Mouse (Mus musculus) kidney, postnatal 25 days (tissue): ENCODE data around the gene Mrpl45.
A peak's percentile ranks its signal among the peaks of the same experiment; 100 is the strongest.
"Not testable (repeated sequence)": the region's sequence is repeated elsewhere in the genome, so short reads cannot be mapped to it uniquely, and the experiment has no call there.

Experiments
- DNase-seq, 2 experiments: peaks; one replicate each; pipeline ENCODE4 v3.0.0; 2021; ENCODE audit warnings: mixed read lengths in 2 of 2

Gene Mrpl45

DNA sequence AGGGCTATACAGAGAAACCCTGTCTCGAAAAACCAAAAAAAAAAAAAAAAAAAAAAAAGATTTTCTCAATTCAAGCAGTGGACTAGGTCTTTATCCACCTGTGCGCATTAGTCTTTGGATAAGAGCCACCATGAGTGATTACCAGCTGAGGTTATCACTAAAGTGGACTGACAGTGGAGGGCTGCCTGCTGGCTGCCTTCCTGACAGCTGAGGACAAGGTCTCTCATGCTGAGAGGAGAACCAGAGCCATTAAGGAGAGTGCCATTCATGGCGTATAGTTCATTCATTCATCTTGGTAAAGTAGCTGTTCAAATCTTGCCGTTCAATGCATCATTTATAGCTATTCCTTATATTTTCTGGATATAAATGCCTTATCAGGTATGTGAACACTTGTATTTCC is 19.0 kb upstream of the Mrpl45 start:
- DNase-seq, result no peak

DNA sequence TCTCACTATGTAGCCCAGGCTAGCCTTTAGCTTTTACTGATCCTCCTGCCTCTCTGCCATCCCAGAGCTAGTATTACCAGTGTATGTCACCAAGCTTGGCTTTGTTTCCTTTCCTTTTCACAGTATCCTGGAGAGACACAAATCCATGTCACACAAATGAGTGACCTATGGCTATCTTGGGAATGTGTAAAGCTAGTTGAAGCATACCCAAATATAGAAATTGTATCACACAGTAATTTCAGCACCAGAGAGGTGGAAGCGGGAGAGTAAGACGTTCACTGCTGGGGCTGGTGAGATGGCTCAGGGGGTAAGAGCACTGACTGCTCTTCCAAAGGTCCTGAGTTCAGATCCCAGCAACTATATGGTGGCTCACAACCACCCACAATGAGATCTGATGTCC is 15.6 kb upstream of the Mrpl45 start:
- DNase-seq, result no peak

DNA sequence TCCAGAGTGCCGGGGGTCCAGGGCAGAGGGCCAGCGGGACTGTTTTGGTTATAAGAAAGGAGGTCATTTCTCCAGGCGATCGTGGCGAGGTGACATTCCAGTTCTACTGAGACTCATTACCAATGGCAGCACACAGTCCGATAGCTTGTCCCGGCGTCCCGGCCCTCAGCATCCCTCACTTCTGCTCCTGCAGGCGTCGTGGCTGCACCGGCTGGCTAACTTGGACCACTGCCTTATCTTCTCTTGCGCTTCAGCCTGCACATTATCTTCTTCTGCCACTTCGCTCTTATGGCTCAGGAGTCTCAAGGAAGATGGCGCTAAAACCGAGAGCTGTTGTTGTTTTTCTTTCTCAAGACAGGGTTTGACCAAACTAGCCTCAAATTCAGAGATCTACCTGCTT is 14.1 kb upstream of the Mrpl45 start:
- DNase-seq, result no peak

DNA sequence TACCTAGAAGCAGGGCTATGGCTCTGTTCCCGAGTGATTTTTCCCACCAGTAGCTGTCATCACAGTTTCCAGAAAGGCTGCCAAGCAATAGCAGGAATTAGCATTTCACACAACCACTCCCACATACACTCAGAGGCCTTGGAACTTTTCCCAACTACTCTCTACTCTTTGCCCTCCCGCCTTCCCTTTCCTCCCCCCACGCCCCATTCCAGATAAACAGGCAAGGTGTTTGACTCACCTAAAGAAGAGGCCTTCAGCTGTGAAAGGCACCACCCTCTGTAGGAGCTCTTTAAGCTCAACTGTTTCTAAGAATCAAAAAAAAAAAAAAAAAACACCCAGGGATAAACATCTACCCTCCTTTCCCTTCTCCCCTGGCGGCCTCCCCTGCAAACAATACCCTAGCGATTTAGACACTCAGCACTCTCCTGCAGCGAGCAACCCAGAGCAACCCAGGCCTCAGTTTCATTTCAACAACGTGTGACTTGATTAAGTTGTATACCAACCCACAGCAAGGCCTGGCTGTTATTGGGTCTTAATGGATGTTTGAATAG is 13.2 kb upstream of the Mrpl45 start:
- peak; percentile 69 to 82 for DNase-seq

DNA sequence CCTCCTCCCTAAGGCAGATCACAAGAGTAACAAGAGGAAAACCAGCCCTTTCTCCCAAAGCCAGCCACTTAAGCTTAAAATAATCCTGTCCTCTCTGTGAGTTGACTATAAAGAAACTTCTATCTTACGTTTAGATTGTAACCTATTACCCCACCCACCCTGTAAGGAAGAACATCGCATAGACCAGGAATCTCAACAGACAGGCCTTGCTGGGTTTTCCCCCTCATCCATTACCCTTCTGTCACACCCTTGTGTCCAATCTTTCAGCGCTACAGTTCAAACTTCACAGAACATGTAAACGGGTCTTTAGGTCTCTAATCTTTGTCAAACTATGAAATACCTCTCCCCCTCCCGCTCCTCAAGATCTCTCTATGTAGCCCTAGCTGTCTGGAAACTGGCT is 10.9 kb upstream of the Mrpl45 start:
- no peak for DNase-seq

DNA sequence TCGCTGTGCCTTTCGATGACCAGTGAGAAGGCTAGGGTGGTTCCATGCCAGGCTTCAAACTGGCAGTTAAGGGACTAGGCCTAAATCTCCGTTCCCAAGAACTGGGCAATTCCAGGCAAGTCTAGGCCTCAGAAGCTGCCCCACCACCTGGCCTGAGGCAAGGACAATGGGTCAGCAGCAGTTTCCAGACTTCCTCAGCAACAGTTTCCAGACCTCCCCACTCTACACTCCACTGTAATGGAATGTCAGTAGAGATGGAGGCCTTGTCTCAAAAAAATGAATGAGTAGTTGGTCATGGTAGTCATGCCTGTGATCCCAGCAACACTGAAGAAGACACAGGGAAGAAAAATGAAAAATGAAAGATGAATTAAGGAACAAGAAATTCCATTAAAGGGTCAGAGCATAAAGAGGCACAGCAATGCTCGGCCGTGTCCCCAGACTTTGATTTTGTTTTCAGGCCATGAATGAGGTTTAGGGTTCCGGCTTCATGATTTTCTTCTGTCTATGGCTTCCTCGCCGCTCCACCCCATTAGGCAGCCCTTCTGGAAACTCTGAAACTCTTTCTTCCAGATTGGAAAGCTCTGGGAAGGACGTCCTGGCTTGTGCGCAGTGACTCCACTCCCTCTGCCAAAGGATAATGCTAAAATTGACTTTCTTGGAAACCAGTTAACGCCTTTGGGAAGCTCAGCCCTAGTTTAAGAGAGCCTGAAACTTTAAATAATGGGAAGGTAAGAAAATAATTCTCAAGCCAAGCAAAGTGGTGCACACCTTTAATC is 8.0 kb upstream of the Mrpl45 start:
- no peak for DNase-seq

DNA sequence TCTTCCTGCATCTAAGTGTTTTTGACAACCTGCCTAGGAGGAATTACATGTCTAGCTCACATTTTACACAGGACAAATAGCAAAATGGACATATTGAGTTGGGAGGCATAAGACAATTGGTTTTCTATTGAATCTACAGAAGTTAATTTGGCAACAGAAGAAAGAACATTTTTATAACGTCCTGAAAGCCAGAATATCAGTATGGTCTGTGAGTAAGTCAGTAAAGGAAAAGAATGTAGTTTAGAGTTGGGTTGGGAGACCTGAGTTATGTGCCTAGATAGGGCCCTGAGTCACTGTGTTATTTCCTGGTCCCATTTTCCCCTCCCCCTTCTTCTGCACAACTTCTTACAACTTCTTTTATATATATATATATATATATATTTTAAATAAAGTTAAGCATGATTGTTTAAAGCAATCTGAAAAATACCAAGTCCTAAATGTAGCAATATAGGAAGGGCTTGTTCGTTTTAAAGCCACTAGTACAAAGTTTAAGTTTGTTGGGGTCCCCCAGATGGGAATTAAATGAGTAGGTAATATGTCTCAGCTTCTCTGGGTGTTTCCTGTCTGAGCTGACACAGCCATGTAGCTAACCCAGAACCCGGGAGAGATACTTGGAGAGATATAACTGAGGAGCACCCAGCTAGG is 6.6 kb upstream of the Mrpl45 start:
- no peak for DNase-seq

DNA sequence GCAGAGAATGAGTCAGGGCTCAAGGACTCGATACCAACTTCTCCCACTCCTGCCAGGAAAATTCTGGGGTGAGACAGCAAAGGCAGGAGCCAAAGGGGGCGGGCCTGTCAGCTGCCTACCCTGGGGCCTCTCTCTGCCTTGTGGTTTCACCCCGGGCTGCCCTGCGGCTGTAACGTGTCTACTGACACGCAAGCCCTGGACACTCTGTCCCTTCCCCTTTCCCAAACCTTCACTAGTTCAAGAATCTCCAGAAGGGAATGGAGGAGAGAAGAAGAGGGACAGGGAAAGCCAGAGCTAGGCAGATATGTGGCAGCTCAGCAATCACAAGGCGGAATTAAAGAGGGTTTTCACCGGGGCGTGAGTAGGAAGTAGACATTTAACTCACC is 6.1 kb upstream of the Mrpl45 start:
- DNase-seq, result peak; percentile 62 to 85

DNA sequence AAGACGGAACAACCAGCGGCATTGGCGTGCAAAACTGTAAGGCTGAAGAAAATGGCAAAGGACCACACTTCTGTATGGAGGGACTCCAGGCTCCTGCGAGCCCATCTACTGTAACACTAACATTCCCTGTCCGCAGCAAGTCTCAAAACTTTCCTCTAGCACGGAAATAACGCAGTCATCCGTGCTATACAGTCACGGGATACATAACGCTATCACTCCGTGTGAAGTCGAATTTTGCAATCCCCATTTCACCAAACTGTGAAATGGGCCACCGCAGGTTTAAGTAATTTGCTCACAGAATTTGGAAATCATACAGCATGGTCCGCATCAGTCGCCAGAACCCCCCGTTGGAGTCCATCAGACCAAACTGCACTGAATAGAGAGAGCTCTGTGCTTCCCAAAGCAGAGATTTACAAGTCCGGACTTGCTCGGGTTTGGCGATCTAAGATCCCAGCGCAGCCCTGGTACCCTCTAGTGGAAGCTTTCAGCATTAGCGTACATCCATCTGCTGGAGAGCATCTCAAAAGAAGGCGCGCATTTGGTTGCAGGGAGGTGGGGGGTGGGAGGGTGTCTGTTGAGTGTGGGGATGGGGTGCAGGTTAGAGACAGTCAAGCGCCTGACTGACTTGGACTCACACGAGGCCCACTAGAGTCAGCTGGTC is 5.5 kb upstream of the Mrpl45 start:
- DNase-seq, result peak; percentile 81 to 86

DNA sequence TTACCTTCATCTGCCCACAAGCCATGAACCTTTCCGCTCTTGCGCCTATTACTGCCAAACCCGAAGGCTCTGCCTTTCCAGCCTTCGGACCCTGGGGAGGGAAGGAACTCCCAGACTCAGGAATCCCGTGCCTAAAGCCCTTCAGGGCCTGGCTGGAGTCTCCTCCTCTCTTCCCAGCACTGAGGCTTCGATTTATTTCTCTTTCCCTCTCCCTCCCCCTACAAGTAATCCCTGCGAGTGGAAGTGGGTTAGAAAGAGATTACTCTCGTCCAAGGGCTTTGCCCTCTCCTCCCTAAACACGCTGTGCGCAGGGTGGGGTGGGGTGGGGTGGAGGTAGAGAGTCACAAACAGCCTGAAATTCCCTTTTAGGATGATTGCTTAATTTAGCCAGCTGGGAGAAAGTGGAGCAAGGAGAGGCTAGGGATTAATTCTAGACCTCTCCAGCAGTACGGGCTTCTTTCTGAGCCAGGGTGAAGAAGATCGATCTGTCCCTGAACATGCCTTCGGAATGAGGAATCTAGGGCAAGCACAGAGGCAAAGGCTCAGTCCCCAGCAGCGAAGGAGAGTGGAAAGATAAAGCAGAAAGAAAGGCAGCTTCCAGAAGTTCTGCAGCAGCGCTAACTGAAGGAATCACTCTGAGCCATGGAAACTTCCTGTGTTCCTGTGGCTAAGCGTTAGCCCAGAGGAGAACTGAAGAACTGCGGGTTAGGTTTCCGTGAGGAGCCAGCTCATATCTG is 4.5 kb upstream of the Mrpl45 start:
- no peak for DNase-seq

DNA sequence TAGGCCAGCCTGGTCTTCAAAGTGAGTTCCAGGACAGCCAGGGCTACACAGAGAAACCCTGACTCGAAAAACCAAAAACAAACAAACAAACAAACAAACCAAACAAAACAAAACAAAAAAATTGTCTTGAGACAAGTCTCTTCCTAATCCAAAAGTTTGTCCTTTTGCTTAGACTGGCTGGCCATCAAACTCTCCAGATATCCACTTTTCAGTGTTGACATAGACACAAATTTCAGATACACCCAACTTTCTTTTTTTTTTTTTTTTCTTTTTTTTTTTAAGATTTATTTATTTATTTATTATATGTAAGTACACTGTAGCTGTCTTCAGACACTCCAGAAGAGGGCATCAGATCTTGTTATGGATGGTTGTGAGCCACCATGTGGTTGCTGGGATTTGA is 2.6 kb upstream of the Mrpl45 start:
- not testable (repeated sequence) for DNase-seq

DNA sequence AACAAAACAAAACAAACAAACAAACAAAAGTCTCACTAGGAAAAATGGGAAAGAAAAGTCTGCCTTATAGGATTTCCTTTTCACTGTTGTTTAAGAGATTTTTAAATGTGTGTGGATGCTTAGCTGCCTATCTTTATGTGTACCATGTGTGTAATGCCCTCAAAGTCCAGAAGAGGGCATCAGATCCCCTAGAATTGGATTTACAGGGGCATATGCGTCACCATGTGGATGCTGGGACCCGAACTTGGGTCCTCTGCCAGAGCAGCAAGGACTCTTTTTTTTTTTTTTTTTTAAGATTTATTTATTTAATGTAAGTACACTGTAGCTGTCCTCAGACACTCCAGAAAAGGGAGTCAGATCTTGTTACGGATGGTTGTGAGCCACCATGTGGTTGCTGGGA is 1.4 kb upstream of the Mrpl45 start:
- DNase-seq, result no peak

DNA sequence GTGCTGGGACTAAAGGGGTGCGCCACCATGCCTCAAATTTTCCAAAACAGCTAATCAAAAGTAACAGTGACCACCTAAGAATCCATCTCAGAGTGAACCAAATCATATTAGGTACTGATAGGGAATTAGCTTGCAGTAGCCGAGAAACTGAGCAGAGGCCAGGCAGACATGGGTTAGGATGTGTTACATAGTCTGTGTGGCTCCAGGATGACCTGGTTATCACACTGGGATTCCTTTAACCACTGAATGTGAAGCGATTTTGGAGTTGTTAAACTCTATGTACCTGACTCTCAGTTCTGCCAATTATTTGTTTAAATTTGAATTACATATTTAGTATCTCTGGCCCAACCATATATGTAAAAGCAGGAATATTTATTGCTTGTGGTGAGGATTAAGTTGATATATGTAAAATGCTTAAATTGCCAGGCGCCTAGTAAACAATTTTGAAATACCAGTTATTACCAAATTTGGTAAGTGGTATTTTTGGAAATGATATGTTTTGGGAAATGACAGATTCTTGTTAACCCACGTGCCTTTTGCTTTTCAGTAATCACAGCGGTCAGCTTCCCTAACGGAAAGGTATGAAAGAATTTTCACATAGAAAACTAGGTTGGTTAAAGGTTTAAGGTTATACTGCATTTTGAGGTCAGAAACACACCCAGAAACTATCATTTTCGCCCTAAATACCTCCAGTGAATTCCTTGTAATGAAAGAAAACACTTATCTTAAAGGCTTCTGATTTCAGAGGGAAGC is 589 bp upstream of the Mrpl45 start:
- no peak for DNase-seq

DNA sequence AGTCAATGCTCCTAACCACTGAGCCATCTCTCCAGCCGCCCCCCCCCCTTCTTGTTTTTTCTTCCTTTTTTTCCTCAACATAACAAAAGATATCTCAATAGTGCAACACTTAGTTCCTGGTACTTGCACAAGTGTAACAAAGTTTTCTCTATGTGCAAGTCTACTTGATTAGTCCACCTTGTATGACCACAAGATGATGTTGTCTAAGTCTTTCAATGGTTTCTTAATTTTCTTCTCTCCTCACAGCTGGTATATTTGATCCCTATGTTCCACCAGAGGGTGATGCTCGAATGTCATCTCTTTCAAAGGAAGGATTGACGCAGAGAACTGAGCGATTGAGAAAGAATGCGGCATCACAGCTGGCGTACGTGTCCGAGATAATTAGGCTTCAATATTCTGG is 5.7 kb downstream of the Mrpl45 start:
- DNase-seq, result no peak

DNA sequence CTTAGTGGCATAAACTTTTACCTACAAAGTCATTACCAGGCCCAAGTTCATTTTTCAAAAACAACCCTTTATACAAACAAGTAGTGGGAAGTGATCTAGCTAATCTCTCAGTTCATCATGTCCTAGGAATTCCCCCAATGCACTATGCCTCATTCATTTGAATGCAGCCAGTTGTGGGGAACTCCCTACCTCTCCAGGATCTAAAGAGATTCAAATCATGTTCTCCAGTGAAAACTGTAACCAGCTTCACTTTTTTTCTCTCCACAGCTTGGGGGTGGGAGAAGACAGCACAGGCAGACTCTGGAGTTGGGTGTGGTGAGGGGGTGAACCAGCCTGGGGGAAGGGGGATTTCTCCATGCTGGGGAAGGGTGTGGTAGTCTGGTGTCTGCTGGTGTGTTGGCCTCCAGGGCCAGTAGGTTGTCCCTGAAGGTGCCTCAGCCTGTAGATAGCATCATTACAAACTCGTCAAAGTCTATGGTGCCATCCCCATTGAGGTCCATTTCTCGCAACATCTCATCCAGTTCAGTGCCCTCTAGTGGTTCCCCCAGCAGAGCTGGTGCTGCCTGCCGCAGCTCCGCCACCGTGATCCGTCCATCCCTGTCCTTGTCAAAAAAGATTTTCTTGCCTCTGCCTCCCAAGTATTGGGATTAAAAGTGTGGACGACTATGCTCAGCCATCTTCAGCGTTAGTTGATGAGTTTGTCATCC is 6.5 kb downstream of the Mrpl45 start:
- DNase-seq, result not testable (repeated sequence)

DNA sequence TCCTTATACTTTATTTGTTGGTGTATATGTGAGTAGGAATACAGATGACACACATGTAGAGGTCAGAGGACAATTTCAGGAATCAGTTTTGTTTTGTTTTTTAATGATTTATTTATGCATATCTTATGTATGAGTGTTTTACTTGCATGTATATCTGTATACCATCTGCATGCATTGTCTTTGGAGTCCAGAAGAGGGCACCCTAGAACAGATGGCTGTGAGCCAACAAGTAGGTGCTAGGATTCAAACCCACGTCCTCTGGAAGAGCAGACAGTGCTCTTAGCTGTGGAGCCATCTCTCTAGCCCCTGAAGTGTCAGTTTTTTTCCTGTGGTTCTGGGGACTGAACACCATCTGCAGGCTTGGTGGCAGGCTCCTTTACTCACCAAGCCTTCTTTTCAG is 9.7 kb downstream of the Mrpl45 start:
- DNase-seq, result no peak

DNA sequence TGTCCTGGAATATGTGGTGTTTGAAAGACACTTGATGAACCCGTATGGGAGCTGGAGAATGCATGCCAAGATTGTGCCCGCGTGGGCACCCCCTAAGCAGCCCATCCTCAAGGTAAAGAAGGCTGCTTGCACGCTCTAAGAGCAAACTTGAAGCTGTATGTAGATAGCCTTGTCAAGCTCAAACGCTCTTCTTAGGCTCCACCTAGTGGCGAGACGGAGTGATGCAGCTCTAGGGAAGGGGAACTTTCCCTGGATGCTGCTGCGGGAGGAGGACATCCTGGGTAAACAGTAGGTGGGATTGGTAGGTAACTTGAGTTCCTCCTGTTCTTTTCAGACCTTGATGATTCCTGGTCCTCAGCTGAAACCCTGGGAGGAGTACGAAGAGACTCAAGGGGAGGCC is 12.6 kb downstream of the Mrpl45 start:
- peak; percentile 51 to 76 for DNase-seq

DNA sequence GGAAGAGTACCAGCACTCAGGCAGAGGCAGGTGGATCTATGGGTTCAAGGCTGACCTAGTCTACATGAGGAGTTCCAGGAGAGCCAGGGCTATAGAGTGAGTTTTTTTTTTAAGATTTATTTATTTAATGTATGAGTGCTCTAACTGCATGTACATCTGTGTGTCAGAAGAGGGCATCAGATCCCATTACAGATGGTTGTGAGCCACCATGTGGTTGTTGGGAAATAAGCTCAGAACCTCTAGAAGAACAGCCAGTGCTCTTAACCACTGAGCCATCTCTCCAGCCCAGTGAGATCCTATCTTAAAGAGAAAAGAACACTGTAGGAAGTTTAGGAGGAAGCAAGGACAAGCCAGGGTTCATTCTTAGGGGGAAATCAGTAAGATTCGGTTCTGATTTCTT is 14.8 kb downstream of the Mrpl45 start:
- no peak for DNase-seq

DNA sequence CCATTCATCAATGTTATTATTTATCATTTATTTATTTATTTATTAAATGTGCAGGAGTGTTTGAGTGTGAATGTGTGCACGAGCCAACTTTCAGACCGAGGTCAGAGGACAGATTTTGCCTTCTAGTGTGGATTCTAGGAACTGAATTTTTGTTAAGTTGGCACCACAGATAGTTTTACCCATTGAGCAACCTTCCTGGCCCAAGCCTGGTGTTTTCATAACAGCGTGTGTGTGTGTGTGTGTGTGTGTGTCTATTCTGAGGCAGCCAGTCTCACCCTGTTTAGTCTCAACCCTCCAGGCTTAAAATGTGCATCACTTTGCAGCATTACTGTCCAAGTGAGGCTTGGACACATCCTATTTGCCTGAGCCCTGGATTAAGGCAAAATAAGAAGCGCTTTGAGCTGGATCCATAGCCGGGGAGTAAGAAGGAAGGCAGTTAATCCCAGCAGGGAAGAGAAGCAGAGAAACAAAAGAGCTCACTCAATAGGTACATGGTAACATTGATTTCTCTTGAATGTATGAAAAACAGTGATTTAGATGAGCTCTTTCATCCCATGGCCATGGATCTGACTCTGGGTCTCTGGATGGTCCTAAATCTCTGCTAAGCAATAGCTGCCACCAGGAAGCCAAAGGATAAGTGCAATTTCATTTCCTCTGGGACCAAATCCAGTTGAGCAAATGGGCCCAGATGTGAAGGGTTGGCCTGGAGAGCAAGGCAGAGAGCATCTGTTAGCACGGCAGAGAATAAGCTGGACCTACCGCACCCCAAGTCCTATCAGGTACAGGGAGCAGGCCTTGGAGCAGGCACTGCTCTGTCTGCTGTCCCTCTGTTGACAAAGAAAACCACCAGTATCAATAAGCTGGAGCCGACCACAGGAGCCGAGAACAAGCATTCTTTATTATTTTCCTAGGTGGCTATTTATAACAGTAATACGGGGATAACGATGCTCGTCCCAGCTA is 16.0 kb downstream of the Mrpl45 start:
- DNase-seq, result no peak

DNA sequence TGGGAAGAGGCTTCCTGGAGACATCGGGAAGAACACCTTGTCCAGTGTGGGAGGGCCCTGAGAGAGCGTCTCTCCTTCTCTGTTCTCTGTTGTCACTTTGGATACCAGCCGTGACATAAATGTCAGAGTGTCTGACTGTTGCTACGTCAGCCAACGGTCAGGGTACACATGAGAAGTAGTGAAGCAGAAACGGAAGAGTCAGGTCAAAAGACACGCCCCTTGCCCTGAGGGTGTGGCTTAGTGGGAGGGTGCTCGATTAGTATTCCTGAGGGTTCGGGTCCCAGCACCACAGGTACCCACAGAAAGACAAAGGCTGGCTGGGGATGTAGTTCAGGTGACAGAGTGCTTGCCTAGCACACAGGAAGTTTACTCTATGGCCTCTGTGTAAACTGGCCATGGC is 17.5 kb downstream of the Mrpl45 start:
- DNase-seq, result peak; percentile 56 to 73

DNA sequence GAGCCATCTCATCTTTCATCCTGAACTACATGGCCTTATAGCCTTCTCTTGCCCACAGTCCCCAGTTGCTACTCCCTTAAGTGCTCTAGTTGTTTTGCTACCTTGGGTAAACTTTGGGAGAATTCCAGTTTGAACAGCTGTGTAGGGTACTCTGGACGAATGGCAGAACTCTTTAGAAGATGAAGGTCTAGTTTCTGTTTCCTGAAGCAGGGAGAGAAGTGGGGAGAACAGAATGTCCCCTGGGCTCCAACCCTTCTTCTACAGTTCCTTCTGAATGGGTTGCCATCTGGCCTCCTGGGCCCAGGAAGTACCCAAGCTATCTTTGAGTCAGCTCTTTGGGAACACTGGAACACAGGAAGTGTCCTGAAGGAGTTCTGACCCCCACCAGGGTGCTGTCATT is 18.4 kb downstream of the Mrpl45 start:
- DNase-seq, result no peak
